ENCODE assay signal across 11 mouse cellular contexts in genomic region chr8:87837266-87837665, GRCm38 (mm10).
A peak's percentile ranks its signal among the peaks of the same experiment; 100 is the strongest.
DNase-seq lines count a peak whose midpoint lies in the region; ATAC-seq and TF ChIP-seq lines count a peak whose summit lies in the region.
"Had no signal": no experiment of that assay in that cellular context is flagged by ENCODE, and none has a peak within 500 bp of the region (broad histone marks: within the 10 kb centered on the region; RNA-seq: fewer than 3 reads in every experiment).

No protein-coding gene starts in this region.

- H3K36me3 ChIP-seq in kidney, postnatal 0 days (ENCODE audit: insufficient read depth, low read length), result no peaks in the 10 kb centered on the region
- H3K36me3 ChIP-seq in forebrain, embryonic 14.5 days (ENCODE audit: control insufficient read depth, insufficient read depth, low read length), result no peaks in the 10 kb centered on the region
- no peaks in the 10 kb centered on the region for H3K36me3 ChIP-seq in limb, embryonic 11.5 days (ENCODE audit: control insufficient read depth, insufficient read depth, low read length)
- H3K36me3 ChIP-seq in stomach, embryonic 14.5 days (ENCODE audit: control insufficient read depth, insufficient read depth, low read length), result no peaks in the 10 kb centered on the region

- ATAC-seq in kidney, postnatal 0 days (replicated peaks; ENCODE audit: low FRiP score, low read depth), result no peak
- peak; percentile 19 for ATAC-seq in forebrain, embryonic 14.5 days
- peak; percentile 17; the same call in 1 of the 2 replicates for ATAC-seq in limb, embryonic 11.5 days (ENCODE audit: insufficient number of reproducible peaks, low FRiP score, low TSS enrichment, low read depth)
- no peak for ATAC-seq in stomach, embryonic 14.5 days (ENCODE audit: insufficient number of reproducible peaks, insufficient read depth, low FRiP score, low read depth)
- ATAC-seq: inflammation-experienced regulatory T-cells, adult 6 months had no signal

- peaks cover 23% of the 10 kb centered on the region for H3K4me1 ChIP-seq in kidney, postnatal 0 days (replicated peaks; ENCODE audit: insufficient read depth, low read length)
- H3K4me1 ChIP-seq in forebrain, embryonic 14.5 days (ENCODE audit: control insufficient read depth, insufficient read depth, low read length), result peaks cover 66% of the 10 kb centered on the region
- H3K4me1 ChIP-seq in limb, embryonic 11.5 days (ENCODE audit: control insufficient read depth, insufficient read depth, low read length), result peaks cover 66% of the 10 kb centered on the region
- peaks cover 52% of the 10 kb centered on the region for H3K4me1 ChIP-seq in stomach, embryonic 14.5 days (ENCODE audit: control insufficient read depth, insufficient read depth, low read length)

- peak overlapping the region; percentile 18 for H3K4me2 ChIP-seq in kidney, postnatal 0 days (ENCODE audit: low read length)
- H3K4me2 ChIP-seq in forebrain, embryonic 14.5 days (ENCODE audit: low read length), result peak overlapping the region; percentile 38
- H3K4me2 ChIP-seq in limb, embryonic 11.5 days (ENCODE audit: low read depth, severe bottlenecking), result peak overlapping the region; percentile 41
- H3K4me2 ChIP-seq in stomach, embryonic 14.5 days (replicated peaks; ENCODE audit: low read depth, low read length), result peak overlapping the region; percentile 28
- H3K4me2 ChIP-seq: liver, embryonic 11.5 days had no signal

- no peaks in the 10 kb centered on the region for H3K27me3 ChIP-seq in kidney, postnatal 0 days (ENCODE audit: insufficient read depth, low read length)
- no peaks in the 10 kb centered on the region for H3K27me3 ChIP-seq in forebrain, embryonic 14.5 days (replicated peaks; ENCODE audit: control insufficient read depth, insufficient read depth, low read length)
- no peaks in the 10 kb centered on the region for H3K27me3 ChIP-seq in limb, embryonic 11.5 days (ENCODE audit: control insufficient read depth, insufficient read depth, low read length)
- H3K27me3 ChIP-seq in stomach, embryonic 14.5 days (ENCODE audit: control insufficient read depth, insufficient read depth, low read length), result no peaks in the 10 kb centered on the region

- no peaks in the 10 kb centered on the region for H3K9me3 ChIP-seq in kidney, postnatal 0 days (replicated peaks; ENCODE audit: low read length)
- no peaks in the 10 kb centered on the region for H3K9me3 ChIP-seq in forebrain, embryonic 14.5 days (replicated peaks; ENCODE audit: control insufficient read depth, low read length)
- H3K9me3 ChIP-seq in limb, embryonic 11.5 days (ENCODE audit: control insufficient read depth, low read length), result no peaks in the 10 kb centered on the region
- no peaks in the 10 kb centered on the region for H3K9me3 ChIP-seq in stomach, embryonic 14.5 days (ENCODE audit: control insufficient read depth, low read depth, low read length)

- no peak overlapping the region for H3K4me3 ChIP-seq in kidney, postnatal 0 days (replicated peaks; ENCODE audit: low read depth, low read length)
- H3K4me3 ChIP-seq in forebrain, embryonic 14.5 days (ENCODE audit: low read depth, low read length), result no peak overlapping the region
- peak overlapping the region; percentile 6; the same call in 1 of the 2 replicates for H3K4me3 ChIP-seq in limb, embryonic 11.5 days (ENCODE audit: low read depth, low read length)
- H3K4me3 ChIP-seq in stomach, embryonic 14.5 days (ENCODE audit: low read depth, low read length), result no peak overlapping the region

- H3K9ac ChIP-seq in kidney, postnatal 0 days (ENCODE audit: low read depth, low read length), result no peak overlapping the region
- peak overlapping the region; percentile 45 for H3K9ac ChIP-seq in forebrain, embryonic 14.5 days (ENCODE audit: low read length)
- peak overlapping the region; percentile 4; the same call in 1 of the 2 replicates for H3K9ac ChIP-seq in limb, embryonic 11.5 days (ENCODE audit: low read length)
- no peak overlapping the region for H3K9ac ChIP-seq in stomach, embryonic 14.5 days (replicated peaks; ENCODE audit: low read depth, low read length)

- no peak for DNase-seq in kidney, postnatal 0 days (ENCODE audit: low spot score)
- no peak for DNase-seq in kidney, postnatal 14 days
- DNase-seq in forebrain, embryonic 14.5 days (ENCODE audit: low spot score), result no peak
- DNase-seq in limb, embryonic 11.5 days (ENCODE audit: low spot score), result no peak
- no peak for DNase-seq in layer of hippocampus, postnatal 25 days (ENCODE audit: extremely low spot score in 1 of 2, low spot score in 1 of 2)
- DNase-seq in thymus, postnatal 0 days (ENCODE audit: low spot score), result no peak
- DNase-seq: cerebellum, adult 8-10 months; thymus, postnatal 25 days had no signal

- TF ChIP-seq CTCF in kidney, postnatal 0 days (IDR thresholded peaks at IDR 0.05; ENCODE audit: low read depth), result no peak

- WGBS in kidney, postnatal 0 days, result 32% methylated on average over 5 of the region's 6 CpGs
- WGBS in forebrain, embryonic 14.5 days, result 6% methylated on average over 6 of the region's 6 CpGs
- WGBS in limb, embryonic 11.5 days, result 0% methylated on average over 6 of the region's 6 CpGs
- WGBS in stomach, embryonic 14.5 days, result 11% methylated on average over 6 of the region's 6 CpGs

- no peak overlapping the region; the same call in 1 of the 2 replicates for H3K27ac ChIP-seq in kidney, postnatal 0 days
- peak overlapping the region; percentile 78 for H3K27ac ChIP-seq in forebrain, embryonic 14.5 days (ENCODE audit: low read depth, low read length)
- peak overlapping the region; percentile 94 for H3K27ac ChIP-seq in limb, embryonic 11.5 days (replicated peaks; ENCODE audit: low read depth, low read length)
- H3K27ac ChIP-seq in stomach, embryonic 14.5 days (ENCODE audit: low read length), result peak overlapping the region; percentile 58

Comparison
In these comparisons a context has a peak if more than half of its experiments do, and no peak if none do; other contexts are left out.
1. ATAC-seq: peak in forebrain, embryonic 14.5 days (single experiment) and limb, embryonic 11.5 days (single experiment); none in kidney, postnatal 0 days (single experiment) and stomach, embryonic 14.5 days (single experiment).
2. H3K9ac ChIP-seq: peak in forebrain, embryonic 14.5 days (single experiment) and limb, embryonic 11.5 days (single experiment); none in kidney, postnatal 0 days (single experiment) and stomach, embryonic 14.5 days (single experiment).
3. Peak in every context shown above with its lines, with median percentiles within 50 percentile points of each other: H3K4me2 ChIP-seq.